Mouse (Mus musculus) myocyte (in vitro differentiated cells): ENCODE data around the gene Wdr59.

Experiments used
- CEBPB ChIP-seq: IDR thresholded peaks from 2 replicates; pipeline ENCODE4 v1.6.1; 2011; ENCODE audit warnings: mild to moderate bottlenecking, moderate library complexity; ENCODE audit not compliant: poor library complexity, insufficient read depth, severe bottlenecking
- E2F4 ChIP-seq: IDR thresholded peaks from one replicate; pipeline ENCODE4 v1.6.1; 2011; ENCODE audit warnings: mild to moderate bottlenecking, control low read depth, moderate library complexity; ENCODE audit not compliant: insufficient read depth
- MYOG ChIP-seq, 3 experiments: IDR thresholded peaks; one replicate each; pipeline ENCODE4 v1.6.1; 2011; ENCODE audit warnings: control low read depth in 2 of 3, low read depth in 2 of 3, mild to moderate bottlenecking in 2 of 3; ENCODE audit not compliant: insufficient read length in 2 of 3, control insufficient read depth in 1 of 3, insufficient read depth in 1 of 3
- POLR2A ChIP-seq: IDR thresholded peaks from one replicate; pipeline ENCODE4 v1.6.1; 2011; ENCODE audit warnings: low read depth, mild to moderate bottlenecking, control low read depth, moderate library complexity; ENCODE audit not compliant: insufficient read length
- USF1 ChIP-seq: IDR thresholded peaks from one replicate; pipeline ENCODE4 v1.6.1; 2011; ENCODE audit warnings: low read depth, mild to moderate bottlenecking, control low read depth, moderate library complexity

GRCm38 (mm10) chr8:111527149-111527548 is 5.3 kb upstream of the Wdr59 start:
- TF ChIP-seq POLR2A (no peak), USF1 (no peak), E2F4 (no peak), MYOG (IDR thresholded peaks at IDR 0.05; ENCODE audit: control insufficient read depth in 1 of 3, insufficient read depth in 1 of 3, insufficient read length in 2 of 3, low read depth in 2 of 3) (no peak), CEBPB (no peak)
